Mouse (Mus musculus) bone marrow macrophage, adult 2 months (primary cell): ENCODE measurements around the gene Kat6b.

ENCODE experiments used
- CTCF ChIP-seq: IDR thresholded peaks from 2 replicates; pipeline ENCODE4 v1.5.1; 2012; ENCODE audit warnings: low read depth, mild to moderate bottlenecking, low read length, moderate library complexity
- POLR2A ChIP-seq: IDR thresholded peaks from 2 replicates; pipeline ENCODE4 v1.6.1; 2012; ENCODE audit warnings: mild to moderate bottlenecking, low read depth, low read length, borderline replicate concordance

DNA sequence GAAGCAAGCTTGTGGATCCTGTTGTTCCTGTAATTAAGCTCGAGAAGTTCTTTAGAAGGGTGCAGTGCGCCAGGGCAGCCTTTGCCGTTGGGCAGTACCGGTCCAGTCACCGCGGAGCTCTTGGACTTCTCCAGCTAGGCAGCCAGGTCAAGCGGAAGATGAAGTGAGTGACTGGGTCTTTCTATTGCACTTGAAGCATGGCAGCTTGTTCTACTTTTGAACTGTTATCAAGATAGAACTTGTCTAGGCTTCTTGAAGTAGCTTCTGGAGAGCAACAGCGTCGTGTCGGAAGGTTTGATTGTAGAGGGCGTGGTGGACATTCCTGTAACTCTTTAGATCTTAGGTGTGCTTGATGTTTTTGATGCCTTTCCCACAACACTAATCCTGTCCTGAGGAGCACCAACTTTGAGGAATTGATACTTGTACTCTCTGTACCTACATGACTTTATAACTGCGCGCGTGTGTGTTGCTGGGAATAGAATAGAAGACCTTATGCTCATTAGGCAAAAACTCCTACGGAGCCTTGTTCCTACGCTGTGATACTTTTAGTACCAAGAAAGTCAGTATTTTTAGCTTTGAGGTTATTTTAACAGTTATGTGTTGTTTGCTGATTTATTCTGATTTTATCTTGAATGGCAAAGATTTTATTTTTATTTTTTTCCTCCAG lies 41.2 kb downstream of the Kat6b start:
- no peak for TF ChIP-seq CTCF
- TF ChIP-seq POLR2A: no peak
